Mouse (Mus musculus) gastrocnemius, postnatal 25 days (tissue): ENCODE measurements around the gene Tdp2. TPM values are rescaled to one million over a fixed set of nuclear protein-coding genes. Genes with fewer than 3 reads are reported as not detected.

Experiments used
- DNase-seq: peaks from one replicate; pipeline ENCODE4 v3.0.0; 2022
- total RNA-seq, 2 experiments: library from RNA; stranded (reverse); gene quantifications; 1 replicate in 1 of 2; 2 replicates in 1 of 2; pipeline ENCODE4 v1.2.3; 2021

The Tdp2 gene
- total RNA-seq, 2 experiments from 2014 or later = 7.8 to 8.2 TPM

GRCm38 (mm10) chr13:24880208-24880607 lies 48.7 kb downstream of the Tdp2 start:
- no peak for DNase-seq

- DNase-seq = no peak
Observed at GRCm38 (mm10) chr13:24880704-24881103, 49.2 kb downstream of the Tdp2 start.

GRCm38 (mm10) chr13:24882411-24882810 lies 50.9 kb downstream of the Tdp2 start:
- DNase-seq = no peak

- DNase-seq = no peak
Observed at GRCm38 (mm10) chr13:24889554-24889953, 58.1 kb downstream of the Tdp2 start.

Other genes starting within 250 kb of the Tdp2 start
- gene Ripor2, start 249.5 kb upstream of the Tdp2 start, total RNA-seq = 1 to 10 TPM; 2.8 to 4.9 TPM
- gene Armh2, start 90.4 kb upstream of the Tdp2 start, total RNA-seq = not detected
- gene Gmnn, start 69.8 kb upstream of the Tdp2 start, total RNA-seq = 1 to 10 TPM; 2.3 to 4.9 TPM
- 10 to 100 TPM; 35.8 to 38.3 TPM for gene BC005537, start 30.0 kb upstream of the Tdp2 start, total RNA-seq
- 100 to 1,000 TPM; 138 to 147 TPM for gene Acot13, start 139 bp upstream of the Tdp2 start, total RNA-seq
- not detected for gene D130043K22Rik, start 13.5 kb downstream of the Tdp2 start, total RNA-seq
- 1 to 10 TPM; 5.8 to 5.9 TPM for gene Aldh5a1, start 106.0 kb downstream of the Tdp2 start, total RNA-seq
- gene Gpld1, start 111.5 kb downstream of the Tdp2 start, total RNA-seq = under 1 TPM; 0.40 to 0.43 TPM
- 10 to 100 TPM; 35.2 to 39.6 TPM for gene Mrs2, start 188.7 kb downstream of the Tdp2 start, total RNA-seq
- not detected for gene Dcdc2a, start 224.3 kb downstream of the Tdp2 start, total RNA-seq